Mouse (Mus musculus): ENCODE results near the gene Dnajc16. TPM values are rescaled to one million over a fixed set of nuclear protein-coding genes. Genes with fewer than 3 reads are reported as not detected.

Dnajc16 gene
- 10 to 100 TPM; 10.7 to 13.2 TPM for total RNA-seq (2023)

DNA sequence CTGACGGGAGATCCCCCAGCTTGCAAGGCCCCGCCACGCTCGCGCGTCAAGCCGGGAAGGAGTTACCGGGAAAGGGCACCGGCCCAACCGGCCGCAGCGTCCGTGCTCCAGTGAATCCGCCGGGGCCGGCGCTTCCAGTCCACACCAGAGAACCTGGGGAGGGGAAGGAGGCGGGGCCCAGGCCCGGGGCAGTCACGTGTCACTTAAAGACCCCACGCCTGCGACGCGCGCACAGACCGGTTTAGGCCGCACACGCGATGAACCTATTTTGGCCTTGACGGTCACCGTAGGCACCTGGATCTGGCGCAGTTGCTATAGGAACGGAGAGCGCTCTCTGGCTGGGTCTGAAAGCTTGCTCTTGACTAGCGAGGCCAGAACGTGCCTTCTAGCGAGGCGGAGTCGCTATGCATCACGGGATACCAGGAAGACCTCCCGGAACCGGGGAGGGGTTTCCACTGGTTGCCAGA is at the start of gene Dnajc16:
Gene Dnajc16, minus strand, starts transcription at position 408 of the 467 bp plus-strand sequence.

DNA sequence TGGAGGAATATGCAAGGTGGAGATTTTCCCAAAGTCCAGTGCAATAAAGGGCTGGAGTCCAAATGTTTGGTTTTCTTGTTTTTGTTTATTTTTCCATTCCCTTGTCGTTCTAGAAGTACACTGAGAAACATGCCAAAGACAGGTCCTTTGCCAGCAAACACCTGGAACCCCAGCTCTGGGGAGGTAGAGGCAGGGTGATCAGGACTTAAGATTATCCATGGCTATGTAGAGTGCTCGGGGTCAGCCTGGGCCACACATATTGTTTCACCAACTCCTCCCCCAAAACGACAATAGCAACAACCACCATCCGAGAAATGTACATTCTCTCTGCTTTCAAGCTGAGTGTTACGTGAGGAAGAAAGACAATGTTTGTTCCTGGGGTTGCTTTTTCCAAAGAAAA is 35.3 kb upstream of the Dnajc16 start, which contains the start of gene Cela2a:
Gene Cela2a, minus strand, starts transcription at position 101 of the 400 bp plus-strand sequence.

DNA sequence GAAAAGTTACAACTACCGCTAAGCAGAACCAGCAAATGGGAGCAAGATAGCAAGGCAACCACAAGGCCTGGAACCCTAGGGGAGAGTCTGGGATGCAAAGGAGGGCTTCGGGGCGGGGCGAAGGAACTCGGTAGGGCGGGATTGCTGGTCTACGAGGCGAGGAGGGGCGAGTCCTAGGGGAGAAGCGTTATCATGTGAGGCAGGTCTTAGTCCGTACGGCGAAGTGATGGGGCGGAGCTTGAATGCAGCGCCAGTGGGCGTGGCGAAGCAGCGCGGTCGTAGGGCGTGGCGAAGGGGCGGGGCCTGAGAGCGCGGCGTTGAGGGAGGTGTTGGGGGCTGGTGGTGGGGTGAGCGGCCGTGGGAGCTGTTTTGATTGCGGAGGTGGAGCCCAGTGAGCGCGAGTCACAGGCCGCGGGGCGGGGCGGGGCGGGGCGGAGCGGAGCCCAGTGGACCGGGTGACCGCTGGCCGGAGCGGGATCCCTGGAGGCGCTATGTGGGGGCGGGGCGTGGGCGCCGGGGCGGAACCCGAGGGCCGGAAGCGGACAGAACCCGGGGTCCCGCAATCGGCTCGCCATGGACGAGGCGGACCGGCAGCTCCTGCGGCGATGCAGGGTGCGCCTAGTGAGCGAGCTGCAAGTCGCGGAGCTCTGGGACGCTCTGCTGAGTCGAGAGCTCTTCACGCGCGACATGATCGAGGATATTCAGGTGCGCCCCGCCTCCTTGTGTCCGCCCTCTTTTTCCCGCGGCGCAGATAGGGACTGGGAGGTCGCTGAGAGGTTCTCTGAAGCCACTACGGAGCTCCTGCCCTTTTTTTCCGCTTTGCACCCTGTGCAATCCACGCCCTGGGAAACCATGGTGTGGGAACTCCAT is 2.8 kb upstream of the Dnajc16 start, which contains the start of gene Casp9:
Gene Casp9, plus strand, starts transcription at position 331 of the 870 bp plus-strand sequence.

DNA sequence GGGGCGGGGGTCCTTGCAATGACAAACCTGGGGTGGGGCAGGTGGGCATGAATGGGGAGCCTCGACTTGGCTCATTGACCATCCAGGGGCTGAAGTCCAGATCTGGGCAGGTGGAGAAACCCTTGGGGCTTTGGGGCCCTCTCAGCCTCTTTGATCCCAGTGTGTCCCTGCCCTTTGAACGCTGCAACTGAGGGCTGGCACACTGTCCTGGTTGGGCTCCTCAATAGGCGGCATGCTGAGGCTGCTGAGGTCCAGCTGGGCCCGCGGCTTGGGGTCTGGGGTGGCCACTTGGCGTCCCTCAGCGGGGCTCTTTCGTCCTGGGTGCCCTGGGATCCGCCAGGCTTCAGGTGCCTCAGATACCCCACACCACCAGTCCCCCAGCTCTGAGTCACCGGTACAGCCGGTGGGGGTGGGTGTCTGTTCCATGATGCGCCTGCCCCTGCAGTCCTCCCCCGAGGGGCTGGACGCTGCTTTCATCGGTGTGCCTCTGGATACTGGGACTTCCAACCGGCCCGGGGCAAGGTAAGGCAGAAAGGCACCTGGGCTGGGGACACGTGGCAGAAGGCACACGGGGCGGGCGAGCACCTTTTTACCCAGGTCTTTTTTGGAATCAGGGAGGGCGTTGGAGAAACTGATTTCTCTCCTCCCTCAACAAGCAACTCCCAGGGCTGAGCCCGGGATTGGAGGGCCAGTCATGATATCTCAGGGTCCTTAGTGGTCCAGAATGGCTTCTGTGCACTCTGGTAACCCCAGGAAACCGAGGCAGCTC is 44.0 kb downstream of the Dnajc16 start, which contains the start of gene Agmat:
Gene Agmat, plus strand, starts transcription at position 95 of the 769 bp plus-strand sequence.

DNA sequence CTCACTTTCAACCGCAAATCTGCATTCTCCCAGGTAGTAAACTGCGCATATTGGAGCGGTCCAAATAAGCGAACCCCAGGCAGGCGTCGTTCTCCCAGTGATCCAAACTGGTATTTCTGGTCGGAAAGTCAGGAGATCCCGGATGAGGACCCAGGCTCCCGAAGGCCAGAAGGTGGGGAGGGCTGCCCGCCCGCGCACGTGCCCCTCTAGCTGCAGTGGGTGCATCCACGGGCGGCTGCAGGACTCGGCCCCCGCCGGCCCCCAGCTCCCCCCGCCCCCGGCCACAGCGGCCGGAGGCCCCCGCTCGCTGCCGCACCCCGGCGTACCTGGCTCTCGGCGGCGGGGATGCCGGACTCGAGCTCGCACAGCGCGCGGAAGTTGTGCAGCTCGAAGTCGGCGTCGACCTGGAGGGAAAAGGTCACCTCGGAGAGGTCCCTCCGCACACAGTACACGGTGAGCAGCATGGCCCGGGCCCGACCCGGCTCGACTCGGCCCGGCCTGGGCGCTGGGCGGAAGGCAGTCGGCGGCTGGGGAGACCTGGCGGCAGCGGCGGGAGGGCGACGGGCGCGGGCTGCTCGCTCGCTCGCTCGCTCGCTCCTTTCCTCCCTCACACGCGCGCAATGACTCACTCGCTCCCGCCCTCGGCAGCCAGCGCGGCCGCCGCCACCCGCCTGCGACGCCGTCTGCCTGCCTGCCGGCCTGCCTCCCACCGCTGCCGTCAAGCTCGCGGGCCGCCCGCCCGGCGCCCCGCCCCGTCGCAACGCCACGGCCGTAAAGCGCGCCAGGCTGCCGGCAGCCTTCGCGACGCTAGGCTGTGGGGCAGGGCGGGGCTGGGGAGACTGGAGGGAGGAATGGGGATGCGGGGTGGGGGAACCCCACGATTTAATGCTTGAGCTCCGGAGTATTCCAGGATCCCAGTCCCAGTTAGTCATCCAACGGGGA is 67.7 kb downstream of the Dnajc16 start, which contains the start of gene Ddi2:
Gene Ddi2, minus strand, starts transcription at position 689 of the 942 bp plus-strand sequence.

Other genes with a start within 250 kb of the Dnajc16 start
- 1 to 10 TPM; 6.3 to 6.5 TPM for gene Fblim1, start 184.8 kb downstream of the Dnajc16 start, total RNA-seq (2023)
- gene Tmem82, start 172.3 kb downstream of the Dnajc16 start, total RNA-seq (2023): under 1 TPM in 1 of 2 experiments, not detected in 1; 0.70 TPM
- under 1 TPM; 0.39 to 0.42 TPM for gene Slc25a34, start 167.1 kb downstream of the Dnajc16 start, total RNA-seq (2023)
- 10 to 100 TPM; 84.6 to 96.6 TPM for gene Plekhm2, start 126.0 kb downstream of the Dnajc16 start, total RNA-seq (2023)
- 1 to 10 TPM; 1.6 to 4.5 TPM for gene Rsc1a1, start 105.3 kb downstream of the Dnajc16 start, total RNA-seq (2023)
- gene Ddi2, start 67.5 kb downstream of the Dnajc16 start, total RNA-seq (2023): 100 to 1,000 TPM in 1 of 2 experiments, 10 to 100 TPM in 1; 86.3 to 109 TPM
- not detected for gene Agmat, start 44.3 kb downstream of the Dnajc16 start, total RNA-seq (2023)
- 10 to 100 TPM; 27.7 to 30.9 TPM for gene Casp9, start 2.7 kb upstream of the Dnajc16 start, total RNA-seq (2023)
- 1 to 10 TPM in 1 of 2 experiments, not detected in 1; 2.8 TPM for gene Cela2a, start 35.2 kb upstream of the Dnajc16 start, total RNA-seq (2023)
- not detected for gene Ctrc, start 55.4 kb upstream of the Dnajc16 start, total RNA-seq (2023)
- 100 to 1,000 TPM; 233 to 254 TPM for gene Efhd2, start 84.0 kb upstream of the Dnajc16 start, total RNA-seq (2023)
- 1 to 10 TPM; 1.5 to 1.6 TPM for gene Fhad1, start 224.2 kb upstream of the Dnajc16 start, total RNA-seq (2023)